Mouse (Mus musculus) embryo, embryonic 9.5 days (tissue): Measurements from ENCODE around the gene Clca2.

Experiments used
- DNase-seq: peaks from one replicate; pipeline ENCODE4 v3.0.0-alpha.2; 2017; ENCODE audit errors: extremely low spot score

Clca2 gene

GRCm38 (mm10) chr3:145099291-145099690, at the start of gene Clca2:
TSS of gene Clca2 (minus strand) at chr3:145099443.
- DNase-seq: no peak

GRCm38 (mm10) chr3:145147952-145148351, 48.7 kb upstream of the Clca2 start:
- no peak for DNase-seq

- no peak for DNase-seq
Measured at GRCm38 (mm10) chr3:145147483-145147882, 48.2 kb upstream of the Clca2 start.

GRCm38 (mm10) chr3:145146871-145147270, 47.6 kb upstream of the Clca2 start:
- no peak for DNase-seq

GRCm38 (mm10) chr3:145143856-145144255, 44.6 kb upstream of the Clca2 start:
- no peak for DNase-seq

GRCm38 (mm10) chr3:145142925-145143324, 43.7 kb upstream of the Clca2 start:
- no peak for DNase-seq

- no peak for DNase-seq
Measured at GRCm38 (mm10) chr3:145140236-145140635, 41.0 kb upstream of the Clca2 start.

GRCm38 (mm10) chr3:145131210-145131868, 32.1 kb upstream of the Clca2 start:
- DNase-seq: no peak

GRCm38 (mm10) chr3:145129356-145129755, 30.1 kb upstream of the Clca2 start:
- no peak for DNase-seq

- DNase-seq: no peak
Measured at GRCm38 (mm10) chr3:145126618-145127017, 27.4 kb upstream of the Clca2 start.

- no peak for DNase-seq
Measured at GRCm38 (mm10) chr3:145119425-145119824, 20.2 kb upstream of the Clca2 start.

- DNase-seq: no peak
Measured at GRCm38 (mm10) chr3:145119002-145119358, 19.7 kb upstream of the Clca2 start.

GRCm38 (mm10) chr3:145118254-145119001, 19.2 kb upstream of the Clca2 start, which contains the start of gene Odf2l:
TSS of gene Odf2l (plus strand) at chr3:145118588.
- peak; percentile 97 for DNase-seq

GRCm38 (mm10) chr3:145117637-145118036, 18.4 kb upstream of the Clca2 start:
- no peak for DNase-seq

- no peak for DNase-seq
Measured at GRCm38 (mm10) chr3:145115169-145115568, 15.9 kb upstream of the Clca2 start.

GRCm38 (mm10) chr3:145105773-145106504, 6.7 kb upstream of the Clca2 start:
- DNase-seq: no peak

GRCm38 (mm10) chr3:145105076-145105772, 6.0 kb upstream of the Clca2 start:
- DNase-seq: no peak

GRCm38 (mm10) chr3:145103770-145104169, 4.5 kb upstream of the Clca2 start:
- DNase-seq: no peak

GRCm38 (mm10) chr3:145103321-145103720, 4.1 kb upstream of the Clca2 start:
- DNase-seq: no peak

GRCm38 (mm10) chr3:145101891-145102555, 2.8 kb upstream of the Clca2 start:
- no peak for DNase-seq

- DNase-seq: no peak
Measured at GRCm38 (mm10) chr3:145087857-145088598, 11.2 kb downstream of the Clca2 start.
